Mouse (Mus musculus) heart, adult 2 months (tissue): Measurements from ENCODE around the gene 1700129C05Rik.
A peak's percentile ranks its signal among the peaks of the same experiment; 100 is the strongest.

Source experiments
- CTCF ChIP-seq: fragments of 200-600 bp; IDR thresholded peaks from 2 replicates; pipeline ENCODE4 v1.8.1; 2022; ENCODE audit warnings: antibody characterized with exemption, mild to moderate bottlenecking, moderate library complexity
- EP300 ChIP-seq: fragments of 200-500 bp; IDR thresholded peaks from 2 replicates; pipeline ENCODE4 v1.6.1; 2011; ENCODE audit warnings: low read depth, low read length, control low read depth; ENCODE audit not compliant: insufficient read depth
- POLR2A ChIP-seq: fragments of 200-500 bp; IDR thresholded peaks from 2 replicates; pipeline ENCODE4 v1.6.1; 2011; ENCODE audit warnings: mild to moderate bottlenecking, low read depth, low read length, control low read depth; ENCODE audit not compliant: insufficient read depth

DNA sequence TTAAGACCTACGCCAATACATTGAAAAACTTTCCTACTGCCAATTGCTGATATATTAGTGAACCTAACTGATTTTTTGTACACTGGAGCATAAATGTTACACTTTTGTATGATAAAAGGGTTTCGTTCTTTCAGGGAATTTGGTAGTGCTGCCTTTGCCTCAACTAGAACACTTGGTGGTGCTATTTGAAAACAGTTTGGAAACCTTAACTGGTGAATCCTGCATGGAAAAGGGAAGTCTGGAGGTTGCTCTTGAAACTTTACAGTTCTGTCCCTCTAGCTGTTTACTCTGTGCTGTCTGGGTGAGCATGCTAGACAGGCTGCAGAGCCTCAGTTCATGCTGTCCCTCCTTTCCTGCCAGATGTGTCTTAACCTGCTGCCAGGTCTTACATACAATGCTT is 12.9 kb upstream of the 1700129C05Rik start:
- TF ChIP-seq POLR2A (no peak), CTCF (peak; percentile 61), EP300 (no peak)
